Mouse (Mus musculus): ENCODE measurements around the gene Dscaml1.

DNA sequence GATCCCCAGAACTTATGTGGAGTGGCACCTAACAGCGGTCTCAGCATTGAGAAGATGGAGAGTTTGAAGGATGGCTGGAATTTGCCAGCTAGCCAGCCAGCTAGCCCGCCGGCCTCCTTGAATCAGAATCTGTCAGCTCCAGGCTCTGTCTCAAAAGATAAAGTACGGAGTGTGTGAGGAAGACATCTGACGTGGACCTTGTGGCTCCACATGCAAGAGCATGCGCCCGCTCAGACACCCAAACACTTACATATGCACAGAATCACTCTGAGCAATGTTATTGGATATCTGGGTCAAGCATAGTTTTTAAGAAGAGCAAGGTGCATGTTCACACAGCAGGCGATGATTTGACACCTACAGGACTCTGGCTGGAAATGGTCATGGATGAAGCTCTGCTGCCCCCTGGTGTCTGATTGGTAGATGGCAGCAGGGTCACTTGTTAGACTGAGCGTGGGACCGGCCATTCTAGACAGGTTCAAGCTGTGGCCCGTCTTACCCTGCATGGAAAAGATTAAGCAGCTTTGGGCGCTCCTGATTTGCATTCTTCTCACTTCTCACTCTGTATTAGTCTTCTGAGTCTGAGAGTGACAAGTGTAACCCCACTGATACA is 37.9 kb upstream of the Dscaml1 start:
- TF ChIP-seq POLR2A (IDR thresholded peaks at IDR 0.05; ENCODE audit: low read depth, low read length), result no peak
- peak; percentile 99; the same call in 1 of the 2 replicates for TF ChIP-seq CTCF (conservative IDR thresholded peaks at IDR 0.05; ENCODE audit: insufficient read depth, insufficient read length, low read depth, low read length)

All from kidney, adult 2 months (tissue).